Mouse (Mus musculus): ENCODE results near the gene Aarsd1. TPM values are rescaled to one million over a fixed set of nuclear protein-coding genes. Genes with fewer than 3 reads are reported as not detected.
"Not testable (repeated sequence)": the region's sequence is repeated elsewhere in the genome, so short reads cannot be mapped to it uniquely, and the experiment has no call there.

Aarsd1 gene
- 86.6 and 94.2 TPM in 2 replicates for polyA plus RNA-seq (2016; fragmentation: Nextera tagmentation; extraction: Ambion mirVana)

DNA sequence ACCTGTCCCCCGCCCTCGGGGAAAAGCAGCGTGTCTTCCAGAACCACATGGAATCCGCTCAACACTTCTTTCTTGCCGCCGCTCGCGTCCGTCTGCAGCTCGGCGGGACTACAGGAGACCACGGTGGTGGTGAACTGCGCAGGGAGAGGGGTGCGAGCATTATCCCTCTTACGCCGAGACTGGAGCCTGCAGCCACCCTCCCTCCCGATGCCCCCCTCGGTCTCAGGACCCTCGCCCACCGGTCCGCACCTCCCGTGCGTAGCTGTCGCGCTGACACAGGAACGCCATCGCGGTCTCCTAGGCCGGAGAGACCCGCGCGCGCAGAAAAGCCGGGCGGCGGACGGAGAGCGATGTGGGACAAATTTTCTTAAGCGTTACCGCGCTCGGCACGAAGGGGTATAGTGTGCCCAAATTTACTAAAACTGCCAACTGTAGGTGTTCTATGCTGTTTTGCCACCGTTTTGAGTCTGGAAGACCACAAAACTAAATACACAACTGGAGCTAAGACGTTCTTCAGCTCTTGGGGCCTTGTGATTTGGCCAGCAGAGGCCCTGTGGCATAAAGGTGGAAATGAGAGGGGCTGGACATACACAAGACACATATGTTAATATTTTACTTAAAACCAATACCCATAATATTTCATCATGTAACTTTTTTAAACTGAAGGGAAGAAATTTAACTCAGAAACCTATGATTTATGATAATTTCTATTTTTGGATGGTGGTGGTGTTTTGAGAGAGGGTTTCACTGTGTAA lies at the start of gene Aarsd1:
TSS of gene Aarsd1 (minus strand) at position 515 of the 755 bp plus-strand sequence.
- Histone ChIP-seq H3K9ac (replicated peaks) (peak within 1 kb of the TSS; percentile 85), H3K36me3 (peaks cover 18% of the 10 kb centered on the region), H3K4me1 (replicated peaks) (peaks cover 8% of the 10 kb centered on the region), H3K27me3 (no peaks in the 10 kb centered on the region), H3K9me3 (no peaks in the 10 kb centered on the region), H3K4me3 (replicated peaks) (peak within 1 kb of the TSS; percentile 86), H3K4me2 (peak within 1 kb of the TSS; percentile 83), H3K27ac (peak within 1 kb of the TSS; percentile 79)
- under 1% methylated on average over 45 of the region's 45 CpGs for WGBS
- ATAC-seq (ENCODE audit: insufficient number of reproducible peaks, insufficient read depth, low FRiP score, low TSS enrichment, low read depth), result peak; percentile 58; the same call in 1 of the 2 replicates

DNA sequence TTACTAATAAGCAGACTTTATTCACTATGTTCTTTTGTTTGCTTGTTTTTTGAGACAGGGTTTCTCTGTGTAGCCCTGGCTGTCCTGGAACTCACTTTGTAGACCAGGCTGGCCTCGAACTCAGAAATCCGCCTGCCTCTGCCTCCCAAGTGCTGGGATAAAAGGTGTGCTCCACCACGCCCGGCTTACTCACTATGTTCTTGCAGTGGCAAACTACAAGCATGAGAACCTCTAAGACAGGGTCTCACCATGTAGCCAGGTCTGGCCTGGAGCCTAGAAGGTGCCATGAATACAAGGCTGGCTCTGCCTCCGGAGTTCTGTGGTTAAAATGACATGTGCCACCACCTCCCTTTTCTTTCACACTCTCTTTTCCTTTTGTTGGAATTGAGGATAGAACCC lies 49.1 kb upstream of the Aarsd1 start:
- Histone ChIP-seq H3K36me3 (peaks cover 13% of the 10 kb centered on the region; the same call in 1 of the 2 replicates), H3K4me1 (replicated peaks) (peaks cover 48% of the 10 kb centered on the region), H3K4me3 (replicated peaks) (peak overlapping the region; percentile 83; the same call in 1 of the 2 replicates), H3K4me2 (peak overlapping the region; percentile 94), H3K27me3 (peaks cover 22% of the 10 kb centered on the region; the same call in 1 of the 2 replicates)
- not testable (repeated sequence) for H3K9ac ChIP-seq (replicated peaks); H3K9me3 ChIP-seq; H3K27ac ChIP-seq; ATAC-seq (ENCODE audit: insufficient number of reproducible peaks, insufficient read depth, low FRiP score, low TSS enrichment, low read depth)
- WGBS, result 58% methylated on average over 5 of the region's 5 CpGs

DNA sequence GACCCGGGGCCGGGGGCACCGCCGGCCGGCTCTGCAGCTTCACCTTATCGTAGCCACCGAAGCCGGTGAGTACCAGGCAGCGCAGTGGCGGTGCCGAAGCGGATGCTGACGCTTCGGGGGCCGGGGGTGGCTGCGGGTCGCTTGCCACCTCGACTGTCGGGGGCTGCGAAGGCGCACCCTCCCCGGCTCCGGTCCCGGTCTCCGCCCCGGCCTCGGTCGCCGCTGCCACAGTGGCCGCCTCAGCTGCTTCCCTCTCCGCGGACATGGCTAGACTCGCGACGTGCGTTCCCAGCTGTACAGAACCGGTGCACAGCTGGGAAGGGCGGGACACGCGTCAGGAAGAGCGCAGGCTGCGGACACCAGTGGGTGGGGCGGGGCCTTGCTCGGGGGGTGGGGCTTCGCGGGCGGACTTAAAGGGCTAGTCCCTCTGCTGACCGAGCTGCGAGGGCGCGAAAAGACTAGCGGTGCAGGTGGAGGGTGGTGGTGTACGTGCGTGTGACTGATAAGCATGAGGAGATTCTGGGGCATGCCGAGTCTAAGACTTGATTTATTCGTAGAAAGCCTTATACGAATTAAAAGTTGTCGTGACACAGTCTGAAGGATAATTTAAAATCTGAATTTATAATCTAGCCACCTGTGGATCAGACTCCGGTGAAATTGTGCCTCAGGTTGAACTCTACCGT lies 48.6 kb upstream of the Aarsd1 start, which contains the start of gene Vat1:
TSS of gene Vat1 (minus strand) at position 362 of the 683 bp plus-strand sequence.
- H3K9ac ChIP-seq (replicated peaks), result peak within 1 kb of the TSS; percentile 71
- WGBS, result 2% methylated on average over 60 of the region's 60 CpGs
- H3K4me1 ChIP-seq (replicated peaks), result peaks cover 48% of the 10 kb centered on the region
- H3K27ac ChIP-seq, result peak within 1 kb of the TSS; percentile 84
- H3K36me3 ChIP-seq, result peaks cover 16% of the 10 kb centered on the region; the same call in 1 of the 2 replicates
- peaks cover 22% of the 10 kb centered on the region; the same call in 1 of the 2 replicates for H3K27me3 ChIP-seq
- no peaks in the 10 kb centered on the region for H3K9me3 ChIP-seq
- ATAC-seq (ENCODE audit: insufficient number of reproducible peaks, insufficient read depth, low FRiP score, low TSS enrichment, low read depth), result peak; percentile 60
- peak within 1 kb of the TSS; percentile 94 for H3K4me2 ChIP-seq
- H3K4me3 ChIP-seq (replicated peaks), result peak within 1 kb of the TSS; percentile 83

DNA sequence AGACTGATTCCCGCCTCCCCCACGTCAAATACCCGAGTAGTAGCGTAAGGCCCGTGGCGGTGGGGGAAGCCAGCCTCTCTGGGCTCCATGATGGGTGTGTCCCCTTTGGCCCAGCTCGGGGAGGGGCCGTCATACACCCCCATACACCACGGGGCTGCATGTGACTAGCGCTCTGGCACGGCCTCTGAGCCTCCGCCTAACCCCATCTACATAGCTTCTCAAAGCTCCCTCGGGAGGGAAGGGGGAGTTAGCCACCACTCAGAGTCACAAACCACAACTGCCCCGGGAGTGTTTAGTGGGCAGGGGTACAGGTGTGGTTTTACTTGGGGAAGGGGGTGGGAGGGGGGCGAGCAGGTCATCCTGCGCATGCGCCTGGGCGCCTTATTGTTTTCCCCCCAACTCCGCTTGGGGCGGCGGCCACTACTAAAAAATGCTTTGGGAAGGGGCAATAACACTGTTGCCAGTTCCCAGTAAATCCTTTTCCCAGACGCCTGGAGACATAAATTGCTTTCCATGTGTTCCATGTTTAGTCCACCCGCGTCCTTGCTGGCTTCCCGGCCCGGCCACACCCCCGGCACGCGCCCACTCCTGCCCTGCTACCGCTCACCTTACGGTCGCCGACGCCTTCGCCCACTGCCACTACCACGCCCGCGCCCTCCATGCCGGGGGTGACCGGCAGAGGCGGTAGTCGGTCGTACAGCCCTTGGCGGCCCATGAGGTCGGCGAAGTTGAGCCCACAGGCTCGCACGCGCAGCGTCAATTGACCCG lies 47.9 kb upstream of the Aarsd1 start:
- Histone ChIP-seq H3K4me2 (peak overlapping the region; percentile 94), H3K9me3 (no peaks in the 10 kb centered on the region), H3K27ac (peak overlapping the region; percentile 84), H3K36me3 (peaks cover 19% of the 10 kb centered on the region), H3K4me3 (replicated peaks) (peak overlapping the region; percentile 83), H3K27me3 (peaks cover 18% of the 10 kb centered on the region; the same call in 1 of the 2 replicates), H3K9ac (replicated peaks) (peak overlapping the region; percentile 71), H3K4me1 (replicated peaks) (peaks cover 48% of the 10 kb centered on the region)
- ATAC-seq (ENCODE audit: insufficient number of reproducible peaks, insufficient read depth, low FRiP score, low TSS enrichment, low read depth), result peak; percentile 12; the same call in 1 of the 2 replicates
- under 1% methylated on average over 51 of the region's 51 CpGs for WGBS

DNA sequence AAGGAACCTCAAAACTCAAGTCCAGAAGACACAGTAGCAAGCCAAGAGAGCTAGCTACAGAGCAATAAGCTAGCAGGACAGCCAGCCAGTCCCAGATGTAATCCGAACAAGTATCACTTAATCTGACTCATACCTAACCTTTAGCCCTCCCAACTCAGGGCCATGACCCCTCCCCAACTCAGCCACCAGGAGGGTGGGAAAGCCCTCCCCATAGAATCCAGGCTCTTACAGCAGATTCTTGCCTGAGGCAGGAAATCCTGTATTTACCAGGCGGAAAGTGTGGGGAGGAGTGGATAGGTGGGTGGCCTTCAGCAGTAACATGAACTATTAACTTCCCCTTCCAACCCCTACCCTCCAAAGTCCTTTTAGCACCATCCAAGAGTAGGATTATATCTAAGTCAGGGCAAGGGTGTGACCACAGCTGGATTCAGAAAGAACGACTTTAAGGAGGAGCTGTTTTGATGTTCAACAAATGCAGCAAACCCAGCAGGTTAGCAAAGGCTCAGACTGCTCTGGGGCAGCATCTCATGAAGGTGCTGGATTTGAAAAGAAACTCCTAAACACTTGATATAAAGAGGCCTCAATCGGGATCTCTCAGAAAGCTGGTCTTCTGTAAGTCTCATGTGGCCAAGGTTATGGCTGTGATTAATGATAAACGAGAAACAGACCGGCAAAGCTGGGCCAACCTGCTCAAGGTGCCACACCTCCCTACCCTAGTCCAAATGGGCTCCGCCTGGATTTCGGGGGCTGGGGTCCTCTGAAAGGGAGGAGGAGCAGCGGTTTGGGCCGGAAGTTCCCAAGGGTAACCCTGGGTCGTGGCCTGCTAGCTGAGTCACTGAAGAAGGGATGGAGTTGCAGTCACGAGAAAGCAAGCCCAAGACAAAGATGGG lies 47.0 kb upstream of the Aarsd1 start, which contains the start of gene Rnd2:
TSS of gene Rnd2 (plus strand) at position 789 of the 890 bp plus-strand sequence.
- Histone ChIP-seq H3K9ac (replicated peaks) (peak within 1 kb of the TSS; percentile 71), H3K4me2 (peak within 1 kb of the TSS; percentile 94), H3K4me3 (replicated peaks) (peak within 1 kb of the TSS; percentile 83), H3K36me3 (peaks cover 27% of the 10 kb centered on the region), H3K4me1 (replicated peaks) (peaks cover 48% of the 10 kb centered on the region), H3K27ac (peak within 1 kb of the TSS; percentile 84), H3K27me3 (peaks cover 12% of the 10 kb centered on the region; the same call in 1 of the 2 replicates), H3K9me3 (no peaks in the 10 kb centered on the region)
- WGBS, result 6% methylated on average over 12 of the region's 12 CpGs
- ATAC-seq (ENCODE audit: insufficient number of reproducible peaks, insufficient read depth, low FRiP score, low TSS enrichment, low read depth), result no peak

DNA sequence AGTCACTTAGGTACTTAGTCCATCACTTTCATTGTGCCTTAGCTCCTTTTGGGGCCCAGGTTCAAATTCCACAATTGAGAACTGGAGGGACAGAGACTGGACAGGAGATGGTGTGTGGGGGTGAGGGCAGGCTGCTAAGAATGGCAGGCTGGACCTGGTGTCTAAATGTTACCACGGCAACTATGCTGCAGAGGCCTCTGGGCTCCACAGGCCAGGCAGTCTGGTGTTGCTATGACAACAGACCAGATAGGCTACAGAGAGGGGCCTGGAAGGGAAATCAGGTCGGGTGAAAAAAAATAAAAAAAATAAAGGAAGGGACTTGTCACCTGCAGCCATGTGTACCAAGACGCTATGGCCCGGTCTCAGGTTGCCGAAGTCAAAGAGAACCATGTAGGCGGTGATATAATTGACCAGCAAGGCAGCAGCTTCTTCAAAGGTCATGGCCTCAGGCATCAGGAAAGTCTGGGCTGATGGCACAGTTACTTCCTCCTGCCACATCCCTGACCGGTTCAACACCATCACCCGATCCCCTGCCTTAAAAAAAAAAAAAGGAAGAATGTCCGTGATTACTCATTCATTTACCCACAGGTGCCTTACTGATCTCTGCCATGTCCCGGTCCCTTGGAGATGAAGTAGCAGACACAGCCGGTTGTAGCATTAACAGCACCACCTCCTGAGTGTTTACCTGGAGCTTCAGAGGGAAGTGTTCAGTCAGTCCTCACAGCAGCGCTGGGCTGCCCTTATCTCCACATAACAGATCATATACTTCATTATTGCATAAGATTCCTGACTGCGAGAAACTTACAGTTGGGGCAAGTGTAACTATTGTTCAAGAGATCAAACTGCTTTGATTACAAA lies 45.4 kb upstream of the Aarsd1 start:
- no peak overlapping the region for H3K27ac ChIP-seq

DNA sequence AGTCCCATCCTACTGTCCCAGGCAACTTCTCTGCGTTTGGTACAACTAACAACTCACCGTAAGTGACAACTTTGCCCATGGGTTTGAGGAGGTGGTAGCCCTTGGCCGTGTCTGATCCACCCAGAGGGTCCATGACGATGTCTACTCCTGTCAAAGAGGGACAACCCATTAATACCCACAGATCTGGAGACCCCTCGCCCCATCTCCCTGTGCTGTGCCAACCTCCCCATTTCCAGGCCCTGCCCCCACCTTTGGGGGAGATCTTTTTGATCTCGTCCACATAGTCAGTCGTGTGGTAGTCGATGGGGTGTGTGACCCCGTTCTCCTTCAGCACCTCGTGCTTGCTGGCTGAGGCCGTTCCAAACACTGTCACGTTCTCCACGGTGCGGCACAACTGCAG lies 44.7 kb upstream of the Aarsd1 start:
- H3K27ac ChIP-seq, result no peak overlapping the region
- H3K27me3 ChIP-seq, result peaks cover 1% of the 10 kb centered on the region; the same call in 1 of the 2 replicates
- peaks cover 39% of the 10 kb centered on the region for H3K4me1 ChIP-seq (replicated peaks)
- WGBS, result 87% methylated on average over 14 of the region's 14 CpGs
- H3K4me3 ChIP-seq (replicated peaks), result no peak overlapping the region
- H3K36me3 ChIP-seq, result peaks cover 47% of the 10 kb centered on the region
- ATAC-seq (ENCODE audit: insufficient number of reproducible peaks, insufficient read depth, low FRiP score, low TSS enrichment, low read depth), result no peak
- H3K9ac ChIP-seq (replicated peaks), result no peak overlapping the region
- H3K4me2 ChIP-seq, result no peak overlapping the region
- no peaks in the 10 kb centered on the region for H3K9me3 ChIP-seq

More for the DNA sequence above, 45.4 kb upstream of the Aarsd1 start:
- Histone ChIP-seq H3K27me3 (peaks cover 5% of the 10 kb centered on the region; the same call in 1 of the 2 replicates), H3K4me3 (replicated peaks) (no peak overlapping the region), H3K4me2 (no peak overlapping the region), H3K9ac (replicated peaks) (no peak overlapping the region), H3K9me3 (no peaks in the 10 kb centered on the region), H3K36me3 (peaks cover 44% of the 10 kb centered on the region), H3K4me1 (replicated peaks) (peaks cover 43% of the 10 kb centered on the region)
- no peak for ATAC-seq (ENCODE audit: insufficient number of reproducible peaks, insufficient read depth, low FRiP score, low TSS enrichment, low read depth)
- WGBS, result 37% methylated on average over 13 of the region's 13 CpGs

DNA sequence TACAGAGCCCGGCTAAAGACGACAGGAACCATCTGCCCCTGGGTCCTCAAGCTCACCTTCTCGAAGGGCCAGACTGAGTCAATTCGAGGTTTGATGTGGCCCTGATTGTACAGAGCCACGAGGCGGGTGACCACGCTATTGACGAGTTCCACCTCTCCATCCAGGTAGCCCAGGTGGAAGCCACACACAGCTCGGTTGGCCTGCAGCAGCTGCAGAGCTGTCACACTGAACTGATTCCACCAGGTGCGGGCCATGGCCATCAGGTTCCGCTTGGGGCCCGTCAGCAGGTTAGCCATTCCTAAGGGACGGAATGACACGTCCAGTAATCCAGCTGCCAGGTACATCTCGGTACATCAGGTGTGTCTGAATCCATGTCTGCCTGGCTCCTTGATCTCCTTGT lies 42.9 kb upstream of the Aarsd1 start:
- no peak overlapping the region for H3K4me2 ChIP-seq
- H3K9ac ChIP-seq (replicated peaks), result no peak overlapping the region
- ATAC-seq (ENCODE audit: insufficient number of reproducible peaks, insufficient read depth, low FRiP score, low TSS enrichment, low read depth), result no peak
- H3K4me3 ChIP-seq (replicated peaks), result no peak overlapping the region
- H3K4me1 ChIP-seq (replicated peaks), result peaks cover 31% of the 10 kb centered on the region
- H3K27me3 ChIP-seq, result no peaks in the 10 kb centered on the region; the same call in 1 of the 2 replicates
- 82% methylated on average over 15 of the region's 15 CpGs for WGBS
- peaks cover 47% of the 10 kb centered on the region for H3K36me3 ChIP-seq
- H3K27ac ChIP-seq, result no peak overlapping the region
- H3K9me3 ChIP-seq, result no peaks in the 10 kb centered on the region

DNA sequence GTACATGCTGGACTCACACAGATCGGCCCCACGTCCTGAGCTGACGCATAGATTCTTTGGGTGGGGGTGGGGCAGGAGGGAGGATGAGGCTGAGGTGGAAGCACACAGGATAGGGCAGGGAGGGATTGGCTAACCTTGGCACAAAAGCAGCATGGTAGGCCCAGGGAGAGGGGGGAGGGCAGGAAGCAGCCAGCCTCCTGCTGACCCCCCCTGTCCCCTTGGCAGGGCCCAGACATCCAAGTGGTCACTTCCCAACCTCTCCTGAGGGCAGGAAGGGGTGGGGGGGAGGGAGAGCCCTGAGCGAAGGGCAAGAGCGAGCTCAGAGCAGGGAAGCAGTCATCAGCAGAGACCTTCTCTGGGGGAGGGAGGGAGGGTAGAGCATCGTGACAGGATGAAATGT lies 42.3 kb upstream of the Aarsd1 start:
- Histone ChIP-seq H3K9ac (replicated peaks) (no peak overlapping the region), H3K4me3 (replicated peaks) (no peak overlapping the region), H3K36me3 (peaks cover 47% of the 10 kb centered on the region), H3K4me2 (no peak overlapping the region), H3K27me3 (no peaks in the 10 kb centered on the region; the same call in 1 of the 2 replicates), H3K27ac (no peak overlapping the region), H3K4me1 (replicated peaks) (peaks cover 31% of the 10 kb centered on the region), H3K9me3 (no peaks in the 10 kb centered on the region)
- ATAC-seq (ENCODE audit: insufficient number of reproducible peaks, insufficient read depth, low FRiP score, low TSS enrichment, low read depth), result no peak
- 51% methylated on average over 6 of the region's 6 CpGs for WGBS

All from limb, embryonic 12.5 days (tissue).